Mouse (Mus musculus) G1E (cell line): ENCODE measurements around the gene Strc. TPM values are rescaled to one million over a fixed set of nuclear protein-coding genes. Genes with fewer than 3 reads are reported as not detected.

Experiments
- ATAC-seq: 2 replicates; pipeline ENCODE4 v1.8.0; 2016; ENCODE audit warnings: mild to moderate bottlenecking; ENCODE audit not compliant: insufficient number of reproducible peaks, poor library complexity, low FRiP score, severe bottlenecking; ENCODE audit errors: extremely low read depth
- DNase-seq: peaks from one replicate; pipeline ENCODE4 v3.0.0; 2012; ENCODE audit warnings: low spot score
- H3K27me3 ChIP-seq: 2 replicates; pipeline ENCODE4 v1.6.1; 2012; ENCODE audit warnings: mild to moderate bottlenecking, low read length, inconsistent platforms; ENCODE audit not compliant: insufficient read depth
- H3K36me3 ChIP-seq: replicated peaks from 2 replicates; pipeline ENCODE3; 2012; ENCODE audit warnings: mild to moderate bottlenecking, inconsistent platforms
- H3K4me1 ChIP-seq: 2 replicates; pipeline ENCODE4 v1.6.1; 2012; ENCODE audit warnings: low read depth, low read length, inconsistent platforms, mixed read lengths; ENCODE audit not compliant: insufficient read depth
- H3K4me3 ChIP-seq: 2 replicates; pipeline ENCODE4 v1.5.1; 2012; ENCODE audit warnings: low read depth, mild to moderate bottlenecking, inconsistent platforms, low read length, moderate library complexity, mixed read lengths
- H3K9me3 ChIP-seq: replicated peaks from 2 replicates; pipeline ENCODE4 v1.6.1; 2012; ENCODE audit warnings: inconsistent platforms
- CTCF ChIP-seq: IDR thresholded peaks from 2 replicates; pipeline ENCODE4 v1.5.1; 2012; ENCODE audit warnings: low read depth, low read length, inconsistent platforms, mixed read lengths
- GATA1 ChIP-seq: IDR thresholded peaks from 2 replicates; pipeline ENCODE4 v1.6.1; 2012; ENCODE audit warnings: borderline replicate concordance, low read length, inconsistent platforms, mixed read lengths
- GATA2 ChIP-seq: IDR thresholded peaks from 2 replicates; pipeline ENCODE4 v1.6.1; 2012; ENCODE audit warnings: low read depth, low read length, inconsistent platforms, borderline replicate concordance
- POLR2AphosphoS5 ChIP-seq: IDR thresholded peaks from 2 replicates; pipeline ENCODE4 v1.6.1; 2012; ENCODE audit warnings: low read depth, low read length, inconsistent platforms; ENCODE audit not compliant: insufficient replicate concordance
- TAL1 ChIP-seq: conservative IDR thresholded peaks from 2 replicates; pipeline ENCODE4 v1.6.1; 2012; ENCODE audit warnings: low read depth, low read length, inconsistent platforms, mixed read lengths
- polyA plus RNA-seq: library from polyadenylated mRNA; stranded (reverse); fragments of >175 nt; gene quantifications from 2 replicates; pipeline ENCODE4 v1.2.3, GENCODE M21; 2012
- total RNA-seq, 2 experiments: library from RNA; stranded (forward) in 1 of 2; stranded (reverse) in 1 of 2; fragments of 200-1000 nt in 1 of 2; fragments of >200 nt in 1 of 2; fragmentation: Nextera tagmentation in 1 of 2; gene quantifications; 2 replicates each; pipeline ENCODE4 v1.2.3; 2014 to 2017

Gene Strc
- total and polyA plus RNA-seq, 3 experiments: 0.05 TPM; not detected in 2

GRCm38 (mm10) chr2:121323693-121324470 lies 63.1 kb downstream of the Strc start:
- H3K4me3 ChIP-seq: no peak overlapping the region
- H3K36me3 ChIP-seq: no peaks in the 10 kb centered on the region
- DNase-seq (no peak), ATAC-seq (no peak)
- peaks cover 3% of the 10 kb centered on the region; the same call in 1 of the 2 replicates for H3K27me3 ChIP-seq
- no peaks in the 10 kb centered on the region for H3K4me1 ChIP-seq
- TF ChIP-seq GATA1 (no peak), GATA2 (no peak), POLR2AphosphoS5 (no peak), CTCF (no peak), TAL1 (no peak)
- H3K9me3 ChIP-seq: no peaks in the 10 kb centered on the region

DNA sequence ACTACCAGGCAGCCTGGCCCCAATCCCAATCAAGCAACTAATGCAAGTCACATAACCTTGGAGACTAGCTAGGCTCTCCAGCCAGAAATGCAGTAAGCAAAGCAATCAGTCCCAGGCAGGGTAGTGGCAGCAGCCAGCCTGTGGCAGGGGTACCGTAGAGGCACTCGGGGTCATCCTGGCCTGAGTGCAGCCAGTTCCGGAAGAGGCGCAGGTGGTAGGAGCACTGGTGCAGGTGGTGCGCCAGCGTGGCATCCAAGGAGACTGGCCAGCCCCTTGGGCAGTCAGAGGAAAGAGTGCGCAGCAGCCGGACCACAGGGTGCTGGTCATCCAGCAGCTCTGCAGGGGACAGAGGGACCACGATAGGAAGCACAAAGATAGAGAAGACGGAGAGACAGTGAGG lies 63.9 kb downstream of the Strc start:
- TF ChIP-seq POLR2AphosphoS5 (no peak), GATA2 (no peak)
- Histone ChIP-seq H3K36me3 (no peaks in the 10 kb centered on the region), H3K9me3 (no peaks in the 10 kb centered on the region), H3K27me3 (peaks cover 3% of the 10 kb centered on the region; the same call in 1 of the 2 replicates), H3K4me1 (no peaks in the 10 kb centered on the region), H3K4me3 (no peak overlapping the region)
- ATAC-seq (no peak), DNase-seq (no peak)

DNA sequence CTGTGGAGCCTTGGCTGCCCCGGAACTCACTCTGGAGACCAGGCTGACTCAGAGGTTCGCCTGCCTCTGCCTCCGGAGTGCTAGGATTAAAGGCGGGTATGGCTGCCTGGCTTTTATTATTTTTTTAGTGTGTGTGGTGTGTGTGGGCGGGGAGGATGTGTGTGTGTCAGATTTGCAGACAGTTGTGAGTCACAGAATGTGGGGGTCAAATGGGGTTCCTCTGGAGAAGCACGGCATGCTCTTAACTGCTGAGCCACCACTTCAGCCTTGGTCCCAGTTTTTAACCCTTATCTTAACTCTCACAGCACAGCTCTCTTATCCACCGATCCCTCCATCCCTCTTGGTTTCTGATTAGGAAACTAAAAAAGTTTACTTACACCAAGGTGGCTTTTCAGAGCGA lies 70.7 kb downstream of the Strc start:
- no peaks in the 10 kb centered on the region for H3K36me3 ChIP-seq
- no peaks in the 10 kb centered on the region for H3K9me3 ChIP-seq
- H3K27me3 ChIP-seq: no peaks in the 10 kb centered on the region
- H3K4me1 ChIP-seq: no peaks in the 10 kb centered on the region
- no peak for TF ChIP-seq CTCF
- TF ChIP-seq GATA2: no peak
- TF ChIP-seq POLR2AphosphoS5: no peak
- no peak for TF ChIP-seq GATA1
- no peak for TF ChIP-seq TAL1
- no peak overlapping the region for H3K4me3 ChIP-seq
- DNase-seq (no peak), ATAC-seq (no peak)

Other genes starting within 250 kb of the Strc start
- gene Adal, start 246.7 kb downstream of the Strc start, total RNA-seq (2014; fragmentation: Nextera tagmentation): 25.1 and 29.3 TPM in 2 replicates
- gene Adal, start 246.7 kb downstream of the Strc start, total RNA-seq (2017): 15.2 and 15.5 TPM in 2 replicates
- 2.4 and 2.9 TPM in 2 replicates for gene Adal, start 246.7 kb downstream of the Strc start, polyA plus RNA-seq
- gene Lcmt2, start 246.5 kb downstream of the Strc start, total RNA-seq (2014; fragmentation: Nextera tagmentation): 8.1 and 12.0 TPM in 2 replicates
- gene Lcmt2, start 246.5 kb downstream of the Strc start, total RNA-seq (2017): 8.0 and 9.6 TPM in 2 replicates
- 7.4 and 9.3 TPM in 2 replicates for gene Lcmt2, start 246.5 kb downstream of the Strc start, polyA plus RNA-seq
- gene Tubgcp4, start 216.5 kb downstream of the Strc start, total RNA-seq (2014; fragmentation: Nextera tagmentation): 73.7 and 75.2 TPM in 2 replicates
- 60.9 and 61.9 TPM in 2 replicates for gene Tubgcp4, start 216.5 kb downstream of the Strc start, total RNA-seq (2017)
- gene Tubgcp4, start 216.5 kb downstream of the Strc start, polyA plus RNA-seq: 8.5 and 19.1 TPM in 2 replicates
- gene Zscan29, start 216.0 kb downstream of the Strc start, total RNA-seq (2014; fragmentation: Nextera tagmentation): 20.1 and 29.1 TPM in 2 replicates
- gene Zscan29, start 216.0 kb downstream of the Strc start, total RNA-seq (2017): 12.9 and 16.3 TPM in 2 replicates
- 10.2 and 10.3 TPM in 2 replicates for gene Zscan29, start 216.0 kb downstream of the Strc start, polyA plus RNA-seq
- gene Trp53bp1, start 115.8 kb downstream of the Strc start, total RNA-seq (2014; fragmentation: Nextera tagmentation): 41.1 and 44.1 TPM in 2 replicates
- gene Trp53bp1, start 115.8 kb downstream of the Strc start, total RNA-seq (2017): 20.1 and 21.6 TPM in 2 replicates
- gene Trp53bp1, start 115.8 kb downstream of the Strc start, polyA plus RNA-seq: 16.2 and 25.9 TPM in 2 replicates
- 2.5 and 3.3 TPM in 2 replicates for gene Map1a, start 97.6 kb downstream of the Strc start, total RNA-seq (2014; fragmentation: Nextera tagmentation)
- 0.66 and 2.2 TPM in 2 replicates for gene Map1a, start 97.6 kb downstream of the Strc start, total RNA-seq (2017)
- 7.0 and 7.4 TPM in 2 replicates for gene Map1a, start 97.6 kb downstream of the Strc start, polyA plus RNA-seq
- gene Ppip5k1, start 31.8 kb downstream of the Strc start, total RNA-seq (2014; fragmentation: Nextera tagmentation): 11.1 and 15.2 TPM in 2 replicates
- gene Ppip5k1, start 31.8 kb downstream of the Strc start, total RNA-seq (2017): 8.4 and 11.3 TPM in 2 replicates
- 2.0 and 2.6 TPM in 2 replicates for gene Ppip5k1, start 31.8 kb downstream of the Strc start, polyA plus RNA-seq
- gene Ckmt1, start 29.5 kb downstream of the Strc start, total RNA-seq (2014; fragmentation: Nextera tagmentation): 9.8 TPM in 1 of 2 replicates, not detected in the other
- 0.55 TPM in 1 of 2 replicates, not detected in the other for gene Ckmt1, start 29.5 kb downstream of the Strc start, total RNA-seq (2017)
- gene Ckmt1, start 29.5 kb downstream of the Strc start, polyA plus RNA-seq: not detected in 2 replicates
- gene Pdia3, start 26.6 kb upstream of the Strc start, total RNA-seq (2014; fragmentation: Nextera tagmentation): 233 and 263 TPM in 2 replicates
- 90.1 and 104 TPM in 2 replicates for gene Pdia3, start 26.6 kb upstream of the Strc start, total RNA-seq (2017)
- gene Pdia3, start 26.6 kb upstream of the Strc start, polyA plus RNA-seq: 315 and 418 TPM in 2 replicates
- 2.9 and 3.4 TPM in 2 replicates for gene Catsper2, start 26.6 kb upstream of the Strc start, total RNA-seq (2014; fragmentation: Nextera tagmentation)
- gene Catsper2, start 26.6 kb upstream of the Strc start, total RNA-seq (2017): 0.55 and 1.2 TPM in 2 replicates
- gene Catsper2, start 26.6 kb upstream of the Strc start, polyA plus RNA-seq: 0.11 and 0.13 TPM in 2 replicates
- not detected in 2 replicates for gene Ell3, start 57.1 kb upstream of the Strc start, total RNA-seq (2014; fragmentation: Nextera tagmentation)
- 0.29 TPM in 1 of 2 replicates, not detected in the other for gene Ell3, start 57.1 kb upstream of the Strc start, total RNA-seq (2017)
- 0.02 TPM in 1 of 2 replicates, not detected in the other for gene Ell3, start 57.1 kb upstream of the Strc start, polyA plus RNA-seq
- gene Serf2, start 62.0 kb upstream of the Strc start, total RNA-seq (2014; fragmentation: Nextera tagmentation): 123 and 125 TPM in 2 replicates
- gene Serf2, start 62.0 kb upstream of the Strc start, total RNA-seq (2017): 282 and 373 TPM in 2 replicates
- gene Serf2, start 62.0 kb upstream of the Strc start, polyA plus RNA-seq: 206 and 279 TPM in 2 replicates
- gene Hypk, start 66.1 kb upstream of the Strc start, total RNA-seq (2014; fragmentation: Nextera tagmentation): 20.7 and 21.5 TPM in 2 replicates
- gene Hypk, start 66.1 kb upstream of the Strc start, total RNA-seq (2017): 73.2 and 82.9 TPM in 2 replicates
- gene Hypk, start 66.1 kb upstream of the Strc start, polyA plus RNA-seq: 112 and 124 TPM in 2 replicates
- gene Serinc4, start 69.6 kb upstream of the Strc start, total RNA-seq (2014; fragmentation: Nextera tagmentation): not detected in 2 replicates
- gene Serinc4, start 69.6 kb upstream of the Strc start, total RNA-seq (2017): 0.58 and 1.3 TPM in 2 replicates
- not detected in 2 replicates for gene Serinc4, start 69.6 kb upstream of the Strc start, polyA plus RNA-seq
- gene Mfap1b, start 86.9 kb upstream of the Strc start, total RNA-seq (2014; fragmentation: Nextera tagmentation): 36.4 and 42.6 TPM in 2 replicates
- gene Mfap1b, start 86.9 kb upstream of the Strc start, total RNA-seq (2017): 21.7 and 29.2 TPM in 2 replicates
- 2.5 and 5.3 TPM in 2 replicates for gene Mfap1b, start 86.9 kb upstream of the Strc start, polyA plus RNA-seq
- 32.5 and 34.1 TPM in 2 replicates for gene Mfap1a, start 119.5 kb upstream of the Strc start, total RNA-seq (2014; fragmentation: Nextera tagmentation)
- 54.2 and 57.1 TPM in 2 replicates for gene Mfap1a, start 119.5 kb upstream of the Strc start, total RNA-seq (2017)
- gene Mfap1a, start 119.5 kb upstream of the Strc start, polyA plus RNA-seq: 6.7 and 11.1 TPM in 2 replicates
- 58.6 and 68.8 TPM in 2 replicates for gene Wdr76, start 119.6 kb upstream of the Strc start, total RNA-seq (2014; fragmentation: Nextera tagmentation)
- gene Wdr76, start 119.6 kb upstream of the Strc start, total RNA-seq (2017): 50.5 and 56.5 TPM in 2 replicates
- gene Wdr76, start 119.6 kb upstream of the Strc start, polyA plus RNA-seq: 1.9 and 2.7 TPM in 2 replicates